Mouse (Mus musculus) C2C12 (cell line): ENCODE data around the gene A530064D06Rik. TPM values are rescaled to one million over a fixed set of nuclear protein-coding genes. Genes with fewer than 3 reads are reported as not detected.

ENCODE experiments used
- polyA plus RNA-seq: library from polyadenylated mRNA; unstranded; fragments of >200 nt; fragmentation: generic; extraction: Trizol; gene quantifications from one replicate; pipeline ENCODE4 v1.2.1, GENCODE M21; 2012; ENCODE audit warnings: missing spikeins

The A530064D06Rik gene
- polyA plus RNA-seq, 1 experiment: not detected

Other genes starting within 250 kb of the A530064D06Rik start
- gene Foxp4, start 242.6 kb downstream of the A530064D06Rik start, polyA plus RNA-seq: 32.4 TPM
- gene 1700122O11Rik, start 129.0 kb downstream of the A530064D06Rik start, polyA plus RNA-seq: not detected
- gene 1700067P10Rik, start 78.0 kb downstream of the A530064D06Rik start, polyA plus RNA-seq: not detected
- not detected for gene 9830107B12Rik, start 21.0 kb downstream of the A530064D06Rik start, polyA plus RNA-seq
- gene Trem1, start 65.5 kb upstream of the A530064D06Rik start, polyA plus RNA-seq: not detected
- gene Trem3, start 80.5 kb upstream of the A530064D06Rik start, polyA plus RNA-seq: not detected
- not detected for gene Treml4, start 97.0 kb upstream of the A530064D06Rik start, polyA plus RNA-seq
- gene Treml2, start 132.2 kb upstream of the A530064D06Rik start, polyA plus RNA-seq: not detected
- not detected for gene B430306N03Rik, start 148.9 kb upstream of the A530064D06Rik start, polyA plus RNA-seq
- not detected for gene Trem2, start 179.1 kb upstream of the A530064D06Rik start, polyA plus RNA-seq
- gene Treml1, start 192.6 kb upstream of the A530064D06Rik start, polyA plus RNA-seq: not detected
- gene Nfya, start 242.6 kb upstream of the A530064D06Rik start, polyA plus RNA-seq: 24.0 TPM
- gene Oard1, start 242.7 kb upstream of the A530064D06Rik start, polyA plus RNA-seq: 14.1 TPM